Mouse (Mus musculus) embryonic fibroblast, embryonic 13.5 days (primary cell): Measurements from ENCODE around the gene Eefsec.

ENCODE experiments used
- CTCF ChIP-seq: IDR thresholded peaks from 2 replicates; pipeline ENCODE4 v1.5.1; 2011; ENCODE audit warnings: mild to moderate bottlenecking, control low read depth, low read length, moderate library complexity, borderline replicate concordance; ENCODE audit not compliant: insufficient read depth
- POLR2A ChIP-seq: IDR thresholded peaks from 2 replicates; pipeline ENCODE4 v1.6.1; 2011; ENCODE audit warnings: low read depth, mild to moderate bottlenecking, control low read depth, low read length, moderate library complexity

GRCm38 (mm10) chr6:88341182-88341581 lies 105.2 kb downstream of the Eefsec start:
- TF ChIP-seq CTCF (no peak), POLR2A (no peak)
